Mouse (Mus musculus): Measurements from ENCODE around the gene Dpp10. TPM values are rescaled to one million over a fixed set of nuclear protein-coding genes. Genes with fewer than 3 reads are reported as not detected.

Gene Dpp10
- polyA plus RNA-seq, 1 experiment = under 0.01 TPM

DNA sequence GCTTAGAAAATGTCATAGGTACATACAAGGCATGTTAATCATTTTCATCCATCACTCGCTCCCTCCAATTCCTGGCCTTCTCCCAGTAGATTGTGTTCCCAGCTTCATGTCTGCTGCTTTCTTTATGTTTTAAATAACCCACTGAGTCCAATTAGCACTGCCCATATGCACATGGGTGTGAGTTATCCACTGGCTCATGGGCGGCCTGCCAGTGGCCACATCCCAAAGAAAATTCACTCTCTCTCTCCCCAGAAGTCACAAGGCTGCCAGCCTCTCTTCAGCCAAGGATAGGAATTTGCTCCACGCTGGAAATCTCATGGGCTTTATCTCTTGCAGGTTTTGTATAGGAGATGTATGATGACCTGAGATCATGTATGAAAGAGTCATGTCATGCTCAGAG, 338.1 kb downstream of the Dpp10 start:
- no peak for TF ChIP-seq FLI1 (IDR thresholded peaks at IDR 0.05; ENCODE audit: low read length)
- TF ChIP-seq GATA1 (IDR thresholded peaks at IDR 0.05; ENCODE audit: borderline replicate concordance, low read length) = no peak
- Histone ChIP-seq H3K9me3 (no peaks in the 10 kb centered on the region), H3K36me3 (replicated peaks; ENCODE audit: low read length) (no peaks in the 10 kb centered on the region), H3K27me3 (replicated peaks) (no peaks in the 10 kb centered on the region), H3K4me3 (replicated peaks) (no peak overlapping the region), H3K4me1 (no peaks in the 10 kb centered on the region)

DNA sequence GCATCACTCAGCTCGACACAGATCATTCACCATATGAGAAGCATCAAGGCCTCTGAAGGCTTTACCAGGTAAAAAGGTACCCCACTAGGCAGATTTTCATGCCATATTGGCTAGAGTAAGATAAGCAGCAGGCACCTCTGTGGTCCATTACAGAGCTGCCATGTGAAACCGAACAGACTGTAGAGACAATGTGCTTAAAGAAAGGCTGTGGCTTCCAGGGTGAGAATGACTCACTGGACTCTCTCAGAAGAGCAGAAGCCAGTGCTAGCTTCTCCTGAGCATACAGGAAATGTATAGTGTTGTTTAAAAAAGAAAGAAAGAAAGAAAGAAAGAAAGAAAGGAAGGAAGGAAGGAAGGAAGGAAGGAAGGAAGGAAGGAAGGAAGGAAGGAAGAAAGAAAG, 386.9 kb downstream of the Dpp10 start:
- TF ChIP-seq GATA1 (IDR thresholded peaks at IDR 0.05; ENCODE audit: borderline replicate concordance, low read length) = no peak
- TF ChIP-seq FLI1 (IDR thresholded peaks at IDR 0.05; ENCODE audit: low read length) = no peak
- H3K9me3 ChIP-seq = no peaks in the 10 kb centered on the region
- no peaks in the 10 kb centered on the region for H3K4me1 ChIP-seq
- H3K27me3 ChIP-seq (replicated peaks) = no peaks in the 10 kb centered on the region
- H3K36me3 ChIP-seq (replicated peaks; ENCODE audit: low read length) = no peaks in the 10 kb centered on the region
- H3K4me3 ChIP-seq (replicated peaks) = no peak overlapping the region

GRCm38 (mm10) chr1:123656607-123657006, 388.8 kb downstream of the Dpp10 start:
- H3K27me3 ChIP-seq (replicated peaks) = no peaks in the 10 kb centered on the region
- H3K4me3 ChIP-seq (replicated peaks) = no peak overlapping the region
- no peaks in the 10 kb centered on the region for H3K4me1 ChIP-seq
- no peak for TF ChIP-seq GATA1 (IDR thresholded peaks at IDR 0.05; ENCODE audit: borderline replicate concordance, low read length)
- TF ChIP-seq FLI1 (IDR thresholded peaks at IDR 0.05; ENCODE audit: low read length) = no peak
- no peaks in the 10 kb centered on the region for H3K9me3 ChIP-seq
- no peaks in the 10 kb centered on the region for H3K36me3 ChIP-seq (replicated peaks; ENCODE audit: low read length)

DNA sequence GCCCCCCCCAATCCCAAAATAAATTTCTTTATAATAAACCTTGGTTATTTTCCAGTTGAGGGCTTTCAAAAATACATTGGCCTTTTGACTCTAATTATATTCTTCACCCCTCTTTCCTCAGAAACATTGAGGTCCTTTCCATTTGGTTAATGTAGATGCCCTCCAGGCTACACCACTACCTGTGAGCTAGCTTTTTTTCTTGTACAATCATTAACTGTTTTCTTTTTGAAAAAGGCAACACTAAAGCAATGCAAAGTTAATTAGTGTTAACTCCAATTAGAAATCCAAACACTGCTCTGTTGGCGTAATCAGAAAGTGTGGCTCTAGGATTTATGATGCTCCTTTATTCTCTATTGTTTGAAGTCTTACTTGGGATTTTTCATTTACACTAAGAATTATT, 407.5 kb downstream of the Dpp10 start:
- no peaks in the 10 kb centered on the region for H3K4me1 ChIP-seq
- no peaks in the 10 kb centered on the region for H3K27me3 ChIP-seq (replicated peaks)
- no peak overlapping the region for H3K4me3 ChIP-seq (replicated peaks)
- no peaks in the 10 kb centered on the region for H3K36me3 ChIP-seq (replicated peaks; ENCODE audit: low read length)
- TF ChIP-seq FLI1 (IDR thresholded peaks at IDR 0.05; ENCODE audit: low read length) = no peak
- TF ChIP-seq GATA1 (IDR thresholded peaks at IDR 0.05; ENCODE audit: borderline replicate concordance, low read length) = no peak
- H3K9me3 ChIP-seq = no peaks in the 10 kb centered on the region

- no peak for TF ChIP-seq GATA1 (IDR thresholded peaks at IDR 0.05; ENCODE audit: borderline replicate concordance, low read length)
- no peak for TF ChIP-seq FLI1 (IDR thresholded peaks at IDR 0.05; ENCODE audit: low read length)
- H3K9me3 ChIP-seq = no peaks in the 10 kb centered on the region
- no peaks in the 10 kb centered on the region for H3K36me3 ChIP-seq (replicated peaks; ENCODE audit: low read length)
- no peaks in the 10 kb centered on the region for H3K4me1 ChIP-seq
- no peak overlapping the region for H3K4me3 ChIP-seq (replicated peaks)
- no peaks in the 10 kb centered on the region for H3K27me3 ChIP-seq (replicated peaks)
Measured at GRCm38 (mm10) chr1:123628268-123628667, 417.1 kb downstream of the Dpp10 start.

- Histone ChIP-seq H3K9me3 (no peaks in the 10 kb centered on the region), H3K4me3 (replicated peaks) (no peak overlapping the region), H3K27me3 (replicated peaks) (no peaks in the 10 kb centered on the region), H3K4me1 (no peaks in the 10 kb centered on the region), H3K36me3 (replicated peaks; ENCODE audit: low read length) (no peaks in the 10 kb centered on the region)
- TF ChIP-seq FLI1 (IDR thresholded peaks at IDR 0.05; ENCODE audit: low read length) (no peak), GATA1 (IDR thresholded peaks at IDR 0.05; ENCODE audit: borderline replicate concordance, low read length) (no peak)
Measured at GRCm38 (mm10) chr1:123584857-123585256, 460.5 kb downstream of the Dpp10 start.

- TF ChIP-seq GATA1 (IDR thresholded peaks at IDR 0.05; ENCODE audit: borderline replicate concordance, low read length) (no peak), FLI1 (IDR thresholded peaks at IDR 0.05; ENCODE audit: low read length) (no peak)
- Histone ChIP-seq H3K4me1 (no peaks in the 10 kb centered on the region), H3K9me3 (no peaks in the 10 kb centered on the region), H3K4me3 (replicated peaks) (no peak overlapping the region), H3K27me3 (replicated peaks) (no peaks in the 10 kb centered on the region), H3K36me3 (replicated peaks; ENCODE audit: low read length) (no peaks in the 10 kb centered on the region)
Measured at GRCm38 (mm10) chr1:123580112-123580511, 465.2 kb downstream of the Dpp10 start.

- Histone ChIP-seq H3K36me3 (replicated peaks; ENCODE audit: low read length) (no peaks in the 10 kb centered on the region), H3K4me1 (no peaks in the 10 kb centered on the region), H3K27me3 (replicated peaks) (no peaks in the 10 kb centered on the region), H3K4me3 (replicated peaks) (no peak overlapping the region), H3K9me3 (no peaks in the 10 kb centered on the region)
- no peak for TF ChIP-seq GATA1 (IDR thresholded peaks at IDR 0.05; ENCODE audit: borderline replicate concordance, low read length)
- no peak for TF ChIP-seq FLI1 (IDR thresholded peaks at IDR 0.05; ENCODE audit: low read length)
Measured at GRCm38 (mm10) chr1:123573713-123574112, 471.6 kb downstream of the Dpp10 start.

DNA sequence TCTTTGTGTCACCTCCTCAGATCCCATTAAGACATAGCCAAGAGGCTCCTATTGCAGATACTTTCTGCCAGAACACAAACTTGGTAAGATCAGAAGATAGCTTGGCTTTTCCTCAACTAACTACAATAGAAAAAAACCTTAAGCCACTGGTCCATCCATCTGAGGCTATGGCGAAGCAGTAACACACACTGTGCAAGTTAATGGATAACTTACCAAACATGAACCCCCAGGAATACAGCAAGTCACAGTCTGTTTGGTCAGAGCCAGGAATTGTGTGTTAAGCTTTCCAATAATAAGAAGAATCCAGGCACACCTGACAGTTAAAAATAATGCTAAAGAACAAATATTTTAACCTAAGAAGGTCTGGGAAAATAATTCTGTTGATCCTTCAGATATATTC, 502.9 kb downstream of the Dpp10 start:
- Histone ChIP-seq H3K4me1 (no peaks in the 10 kb centered on the region), H3K4me3 (replicated peaks) (no peak overlapping the region), H3K36me3 (replicated peaks; ENCODE audit: low read length) (no peaks in the 10 kb centered on the region), H3K27me3 (replicated peaks) (no peaks in the 10 kb centered on the region), H3K9me3 (no peaks in the 10 kb centered on the region)
- TF ChIP-seq GATA1 (IDR thresholded peaks at IDR 0.05; ENCODE audit: borderline replicate concordance, low read length) (no peak), FLI1 (IDR thresholded peaks at IDR 0.05; ENCODE audit: low read length) (no peak)

DNA sequence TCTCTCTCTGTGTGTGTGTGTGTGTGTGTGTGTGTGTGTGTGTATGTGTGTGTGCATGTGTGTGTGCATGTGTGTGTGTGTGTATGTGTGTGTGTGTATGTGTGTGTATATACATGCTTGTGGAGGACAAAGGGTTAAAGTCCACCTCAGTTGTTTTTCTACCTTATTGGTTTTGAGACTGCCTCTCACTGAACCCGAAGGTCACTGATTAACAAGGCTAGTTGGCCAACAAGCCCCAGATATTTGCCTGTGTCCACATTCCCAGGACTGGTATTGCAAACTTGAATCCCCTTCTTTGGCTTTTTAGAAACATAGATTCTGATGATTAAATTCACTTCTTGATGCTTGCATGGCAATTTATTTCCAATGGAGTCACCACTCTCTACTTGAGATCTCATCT, 577.6 kb downstream of the Dpp10 start:
- Histone ChIP-seq H3K9me3 (no peaks in the 10 kb centered on the region), H3K36me3 (replicated peaks; ENCODE audit: low read length) (no peaks in the 10 kb centered on the region), H3K27me3 (replicated peaks) (no peaks in the 10 kb centered on the region), H3K4me3 (replicated peaks) (no peak overlapping the region), H3K4me1 (no peaks in the 10 kb centered on the region)
- TF ChIP-seq FLI1 (IDR thresholded peaks at IDR 0.05; ENCODE audit: low read length) (no peak), GATA1 (IDR thresholded peaks at IDR 0.05; ENCODE audit: borderline replicate concordance, low read length) (no peak)

- TF ChIP-seq GATA1 (IDR thresholded peaks at IDR 0.05; ENCODE audit: borderline replicate concordance, low read length) (no peak), FLI1 (IDR thresholded peaks at IDR 0.05; ENCODE audit: low read length) (no peak)
- Histone ChIP-seq H3K4me1 (no peaks in the 10 kb centered on the region), H3K27me3 (replicated peaks) (no peaks in the 10 kb centered on the region)
Measured at GRCm38 (mm10) chr1:123414163-123414562, 631.2 kb downstream of the Dpp10 start.

More at GRCm38 (mm10) chr1:123414163-123414562, 631.2 kb downstream of the Dpp10 start:
- Histone ChIP-seq H3K36me3 (replicated peaks; ENCODE audit: low read length) (no peaks in the 10 kb centered on the region), H3K9me3 (no peaks in the 10 kb centered on the region), H3K4me3 (replicated peaks) (no peak overlapping the region)
